Mouse (Mus musculus): ENCODE measurements around the gene Efcab6.
A peak's percentile ranks its signal among the peaks of the same experiment; 100 is the strongest.

The Efcab6 gene

GRCm38 (mm10) chr15:84056083-84056482, 9.1 kb downstream of the Efcab6 start:
- no peak for DNase-seq

- peak; percentile 77 for DNase-seq
These were observed 11.3 kb downstream of the Efcab6 start for GRCm38 (mm10) chr15:84053859-84054258.

GRCm38 (mm10) chr15:84053240-84053639, 11.9 kb downstream of the Efcab6 start:
- no peak for DNase-seq

- DNase-seq = no peak
These were observed 12.8 kb downstream of the Efcab6 start for GRCm38 (mm10) chr15:84052390-84052789.

- DNase-seq = no peak
These were observed 15.6 kb downstream of the Efcab6 start for GRCm38 (mm10) chr15:84049570-84049969.

GRCm38 (mm10) chr15:84045562-84045961, 19.6 kb downstream of the Efcab6 start:
- no peak for DNase-seq

GRCm38 (mm10) chr15:84037067-84037466, 28.1 kb downstream of the Efcab6 start:
- peak; percentile 98 for DNase-seq

GRCm38 (mm10) chr15:84025651-84026050, 39.5 kb downstream of the Efcab6 start:
- no peak for DNase-seq

GRCm38 (mm10) chr15:84024851-84025250, 40.3 kb downstream of the Efcab6 start:
- peak; percentile 79 for DNase-seq

GRCm38 (mm10) chr15:84009366-84010083, 55.7 kb downstream of the Efcab6 start:
- no peak for DNase-seq

- no peak for DNase-seq
These were observed 60.9 kb downstream of the Efcab6 start for GRCm38 (mm10) chr15:84004306-84004705.

GRCm38 (mm10) chr15:83999071-83999470, 66.1 kb downstream of the Efcab6 start:
- DNase-seq = peak; percentile 34

GRCm38 (mm10) chr15:83998586-83998985, 66.6 kb downstream of the Efcab6 start:
- no peak for DNase-seq

- DNase-seq = peak; percentile 84
These were observed 67.1 kb downstream of the Efcab6 start for GRCm38 (mm10) chr15:83998115-83998514.

- peak; percentile 24 for DNase-seq
These were observed 67.6 kb downstream of the Efcab6 start for GRCm38 (mm10) chr15:83997550-83997949.

- DNase-seq = no peak
These were observed 68.3 kb downstream of the Efcab6 start for GRCm38 (mm10) chr15:83996864-83997263.

GRCm38 (mm10) chr15:83992191-83992590, 73.0 kb downstream of the Efcab6 start:
- no peak for DNase-seq

GRCm38 (mm10) chr15:83991461-83991860, 73.7 kb downstream of the Efcab6 start:
- no peak for DNase-seq

- no peak for DNase-seq
These were observed 75.9 kb downstream of the Efcab6 start for GRCm38 (mm10) chr15:83989241-83989640.

- no peak for DNase-seq
These were observed 77.1 kb downstream of the Efcab6 start for GRCm38 (mm10) chr15:83988087-83988486.

- DNase-seq = peak; percentile 30
These were observed 82.8 kb downstream of the Efcab6 start for GRCm38 (mm10) chr15:83982186-83982936.

- DNase-seq = no peak
These were observed 86.3 kb downstream of the Efcab6 start for GRCm38 (mm10) chr15:83978865-83979264.

- DNase-seq = no peak
These were observed 88.1 kb downstream of the Efcab6 start for GRCm38 (mm10) chr15:83977108-83977507.

GRCm38 (mm10) chr15:83972206-83972605, 93.0 kb downstream of the Efcab6 start:
- DNase-seq = no peak

Measured in cerebellum, adult 9-10 months (tissue).